Mouse (Mus musculus) ES-E14 (cell line): Measurements from ENCODE around the gene Ttc32.

ENCODE experiments used
- HCFC1 ChIP-seq: IDR thresholded peaks from 2 replicates; pipeline ENCODE4 v1.6.1; 2012; ENCODE audit warnings: low read length, inconsistent platforms, borderline replicate concordance; ENCODE audit not compliant: insufficient read depth
- MAFK ChIP-seq: IDR thresholded peaks from 2 replicates; pipeline ENCODE4 v1.6.1; 2014; ENCODE audit warnings: mild to moderate bottlenecking, low read depth, low read length, inconsistent platforms; ENCODE audit not compliant: insufficient read depth

GRCm38 (mm10) chr12:9040686-9041085, 10.9 kb downstream of the Ttc32 start:
- TF ChIP-seq HCFC1: no peak
- TF ChIP-seq MAFK: no peak
